Mouse (Mus musculus) neural tube, embryonic 12.5 days (tissue): ENCODE results near the gene Glipr1l2. TPM values are rescaled to one million over a fixed set of nuclear protein-coding genes. Genes with fewer than 3 reads are reported as not detected.
A peak's percentile ranks its signal among the peaks of the same experiment; 100 is the strongest.
"Not testable (repeated sequence)": the region's sequence is repeated elsewhere in the genome, so short reads cannot be mapped to it uniquely, and the experiment has no call there.

Experiments
- ATAC-seq: fragments of 200-750 bp; cut with Nextera tagmentation; 2 replicates; pipeline ENCODE4 v1.8.0; 2017; ENCODE audit warnings: low read depth, mild to moderate bottlenecking, moderate TSS enrichment, moderate library complexity; ENCODE audit not compliant: low FRiP score
- H3K27ac ChIP-seq: fragments of 300-500 bp; sonication (generic); 2 replicates; pipeline ENCODE4 v1.5.1; 2016
- H3K27me3 ChIP-seq: fragments of 300-500 bp; sonication (generic); replicated peaks from 2 replicates; pipeline ENCODE4 v1.6.1; 2016; ENCODE audit warnings: mild to moderate bottlenecking
- H3K36me3 ChIP-seq: fragments of 300-500 bp; sonication (generic); 2 replicates; pipeline ENCODE4 v1.6.1; 2016; ENCODE audit warnings: mild to moderate bottlenecking
- H3K4me1 ChIP-seq: fragments of 300-500 bp; sonication (generic); 2 replicates; pipeline ENCODE4 v1.6.1; 2016
- H3K4me2 ChIP-seq: fragments of 300-500 bp; sonication (generic); replicated peaks from 2 replicates; pipeline ENCODE4 v1.6.1; 2016; ENCODE audit warnings: mild to moderate bottlenecking
- H3K4me3 ChIP-seq: fragments of 300-500 bp; sonication (generic); 2 replicates; pipeline ENCODE4 v1.5.1; 2016
- H3K9ac ChIP-seq: fragments of 300-500 bp; sonication (generic); 2 replicates; pipeline ENCODE4 v1.6.1; 2016; ENCODE audit warnings: mild to moderate bottlenecking
- H3K9me3 ChIP-seq: fragments of 300-500 bp; sonication (generic); 2 replicates; pipeline ENCODE4 v1.6.1; 2016; ENCODE audit warnings: mild to moderate bottlenecking
- WGBS: fragments of 180-500 bp; shearing (Covaris S2); methylation state at CpG from one replicate; pipeline ENCODE4 v1.1.7; 2016; 5-methylcytosine and 5-hydroxymethylcytosine counted together
- polyA plus RNA-seq: library from polyadenylated mRNA; unstranded; fragments of >200 nt; fragmentation: Nextera tagmentation; extraction: Ambion mirVana; gene quantifications from 2 replicates; pipeline ENCODE4 v1.2.1, GENCODE M21; 2016

The Glipr1l2 gene
- not detected in 2 replicates for polyA plus RNA-seq

- no peak for ATAC-seq
- no peak within 1 kb of the TSS for H3K4me3 ChIP-seq
- no peaks in the 10 kb centered on the region for H3K27me3 ChIP-seq
- no peak within 1 kb of the TSS for H3K27ac ChIP-seq
- H3K9ac ChIP-seq: no peak within 1 kb of the TSS
- H3K9me3 ChIP-seq: no peaks in the 10 kb centered on the region
- H3K36me3 ChIP-seq: no peaks in the 10 kb centered on the region
- no peak within 1 kb of the TSS for H3K4me2 ChIP-seq
- no peaks in the 10 kb centered on the region for H3K4me1 ChIP-seq
- 96% methylated on average over 14 of the region's 14 CpGs for WGBS
These were observed at the start of gene Glipr1l2 for GRCm38 (mm10) chr10:112083157-112083556. Glipr1l2 (plus strand) TSS chr10:112083354.

GRCm38 (mm10) chr10:112043523-112043922 is 39.6 kb upstream of the Glipr1l2 start:
- not testable (repeated sequence) for H3K4me3 ChIP-seq, H3K9ac ChIP-seq, H3K4me1 ChIP-seq, H3K36me3 ChIP-seq, H3K27ac ChIP-seq, H3K9me3 ChIP-seq, H3K4me2 ChIP-seq, H3K27me3 ChIP-seq
- 86% methylated on average over 9 of the region's 9 CpGs for WGBS
- 0 out of 2 replicates have a peak, but pooled peaks have one; percentile 17 for ATAC-seq

GRCm38 (mm10) chr10:112044283-112044682 is 38.9 kb upstream of the Glipr1l2 start:
- H3K4me2 ChIP-seq, H3K27me3 ChIP-seq, H3K9ac ChIP-seq, H3K36me3 ChIP-seq, H3K9me3 ChIP-seq, ATAC-seq, H3K4me1 ChIP-seq, H3K4me3 ChIP-seq, H3K27ac ChIP-seq: not testable (repeated sequence)
- WGBS: 48% methylated on average over 14 of the region's 14 CpGs

GRCm38 (mm10) chr10:112051220-112051619 is 31.9 kb upstream of the Glipr1l2 start:
- Histone ChIP-seq H3K4me3 (no peak overlapping the region), H3K4me1 (no peaks in the 10 kb centered on the region), H3K4me2 (no peak overlapping the region), H3K9ac (no peak overlapping the region), H3K27me3 (no peaks in the 10 kb centered on the region), H3K27ac (no peak overlapping the region), H3K9me3 (no peaks in the 10 kb centered on the region), H3K36me3 (no peaks in the 10 kb centered on the region)
- ATAC-seq: no peak

GRCm38 (mm10) chr10:112051956-112052355 is 31.2 kb upstream of the Glipr1l2 start:
- H3K9ac ChIP-seq, H3K4me3 ChIP-seq, H3K4me1 ChIP-seq, H3K4me2 ChIP-seq, H3K27me3 ChIP-seq, ATAC-seq, H3K27ac ChIP-seq, H3K36me3 ChIP-seq, H3K9me3 ChIP-seq: not testable (repeated sequence)
- 69% methylated on average over 2 of the region's 2 CpGs for WGBS

- Histone ChIP-seq H3K9ac (no peak within 1 kb of the TSS), H3K36me3 (no peaks in the 10 kb centered on the region), H3K4me1 (no peaks in the 10 kb centered on the region), H3K9me3 (no peaks in the 10 kb centered on the region), H3K27me3 (no peaks in the 10 kb centered on the region), H3K4me2 (peak within 1 kb of the TSS; percentile 40), H3K27ac (no peak within 1 kb of the TSS), H3K4me3 (no peak within 1 kb of the TSS)
- 21% methylated on average over 14 of the region's 14 CpGs for whole genome bisulfite sequencing
- peak; percentile 99 for ATAC-seq
These were observed 23.2 kb upstream of the Glipr1l2 start, which contains the start of gene Glipr1l1 for GRCm38 (mm10) chr10:112059702-112060582. Glipr1l1 (plus strand) TSS chr10:112060189.

- H3K9me3 ChIP-seq, H3K4me1 ChIP-seq, H3K36me3 ChIP-seq, H3K4me2 ChIP-seq, H3K27me3 ChIP-seq, H3K27ac ChIP-seq, H3K9ac ChIP-seq, H3K4me3 ChIP-seq: not testable (repeated sequence)
- peak; percentile 56; the same call in 1 of the 2 replicates for ATAC-seq
- 50% methylated on average over 6 of the region's 6 CpGs for WGBS
These were observed 22.6 kb upstream of the Glipr1l2 start for GRCm38 (mm10) chr10:112060583-112060934.

- 63% methylated on average over 2 of the region's 2 CpGs for WGBS
- Histone ChIP-seq H3K4me1 (no peaks in the 10 kb centered on the region), H3K27me3 (no peaks in the 10 kb centered on the region), H3K4me3 (no peak overlapping the region), H3K27ac (no peak overlapping the region), H3K9me3 (no peaks in the 10 kb centered on the region), H3K9ac (no peak overlapping the region), H3K4me2 (no peak overlapping the region), H3K36me3 (no peaks in the 10 kb centered on the region)
- no peak for ATAC-seq
These were observed 3.1 kb upstream of the Glipr1l2 start for GRCm38 (mm10) chr10:112080044-112080443.

GRCm38 (mm10) chr10:112105785-112106184 is 22.6 kb downstream of the Glipr1l2 start:
- 9% methylated on average over 5 of the region's 5 CpGs for WGBS
- ATAC-seq: 0 out of 2 replicates have a peak, but pooled peaks have one; percentile 44
- not testable (repeated sequence) for H3K27me3 ChIP-seq, H3K4me1 ChIP-seq, H3K27ac ChIP-seq, H3K9me3 ChIP-seq, H3K4me2 ChIP-seq, H3K9ac ChIP-seq, H3K4me3 ChIP-seq, H3K36me3 ChIP-seq

- Histone ChIP-seq H3K27ac (no peak overlapping the region), H3K36me3 (no peaks in the 10 kb centered on the region), H3K4me1 (no peaks in the 10 kb centered on the region), H3K9me3 (no peaks in the 10 kb centered on the region), H3K4me2 (no peak overlapping the region), H3K9ac (no peak overlapping the region), H3K4me3 (no peak overlapping the region), H3K27me3 (no peaks in the 10 kb centered on the region)
- WGBS: 93% methylated on average over 7 of the region's 7 CpGs
- ATAC-seq: no peak
These were observed 27.2 kb downstream of the Glipr1l2 start for GRCm38 (mm10) chr10:112110401-112110800.

GRCm38 (mm10) chr10:112125090-112125489 is 41.9 kb downstream of the Glipr1l2 start:
- not testable (repeated sequence) for ATAC-seq, H3K4me2 ChIP-seq, H3K9ac ChIP-seq, H3K4me3 ChIP-seq, H3K36me3 ChIP-seq, H3K27ac ChIP-seq, H3K27me3 ChIP-seq, H3K4me1 ChIP-seq, H3K9me3 ChIP-seq
- WGBS: 57% methylated on average over 2 of the region's 2 CpGs

GRCm38 (mm10) chr10:112127682-112128230 is 44.6 kb downstream of the Glipr1l2 start:
- H3K36me3 ChIP-seq, H3K9ac ChIP-seq, H3K4me1 ChIP-seq, H3K27ac ChIP-seq, H3K4me3 ChIP-seq, H3K27me3 ChIP-seq, ATAC-seq, H3K4me2 ChIP-seq, H3K9me3 ChIP-seq: not testable (repeated sequence)
- WGBS: 81% methylated on average over 6 of the region's 6 CpGs

- 91% methylated on average over 3 of the region's 3 CpGs for WGBS
- no peak for ATAC-seq
- Histone ChIP-seq H3K4me2 (no peak overlapping the region), H3K36me3 (no peaks in the 10 kb centered on the region), H3K9ac (no peak overlapping the region), H3K27me3 (no peaks in the 10 kb centered on the region), H3K9me3 (no peaks in the 10 kb centered on the region), H3K4me3 (no peak overlapping the region), H3K27ac (no peak overlapping the region), H3K4me1 (no peaks in the 10 kb centered on the region)
These were observed 49.0 kb downstream of the Glipr1l2 start for GRCm38 (mm10) chr10:112132194-112132593.
